Mouse (Mus musculus) mature B cell (primary cell): ENCODE data around the gene Impdh2.

Source experiments
- in situ Hi-C: fragments of 300-500 bp; cut with MboI; formaldehyde crosslinking; loops from 2 replicates; pipeline ENCODE4 v1.14.3; 2019

Impdh2 gene

DNA sequence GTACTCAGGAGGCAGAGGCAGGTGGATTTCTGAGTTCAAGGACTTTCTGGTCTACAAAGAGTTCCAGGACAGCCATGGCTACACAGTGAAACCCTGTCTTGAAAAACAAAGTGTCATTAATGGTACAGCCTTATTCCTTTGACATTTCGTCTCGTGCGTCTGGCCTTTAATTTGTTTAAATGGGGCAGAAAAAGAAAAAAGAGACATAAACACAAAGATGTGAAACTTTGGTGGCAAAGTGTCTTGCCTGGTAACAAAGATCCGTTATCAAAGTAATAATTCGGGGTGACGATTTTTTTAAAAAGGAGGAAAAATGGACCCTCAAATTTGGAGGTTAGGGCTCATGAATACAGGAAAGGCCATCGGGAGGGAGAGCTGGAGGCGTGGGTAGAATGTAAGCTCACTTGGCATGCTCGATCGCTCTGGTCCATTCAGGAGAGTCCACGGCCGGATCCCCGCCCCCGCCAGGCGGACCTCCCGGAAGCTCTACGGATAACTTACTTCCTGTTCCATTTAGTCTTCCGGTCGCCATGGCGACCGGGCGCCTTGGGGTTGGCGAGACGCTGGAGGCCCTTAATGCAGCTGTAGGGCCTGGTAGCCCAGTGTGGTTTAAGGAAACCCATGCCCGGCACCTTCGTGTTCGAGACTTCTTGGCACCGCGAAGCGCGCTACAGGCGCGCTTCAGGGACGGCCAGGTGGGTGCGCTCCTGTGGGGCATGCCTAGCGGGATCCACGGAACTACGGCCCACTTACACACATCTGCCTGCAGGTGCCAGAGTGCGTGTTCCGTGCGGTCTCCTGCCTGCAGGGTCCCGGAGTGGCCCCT, 9.5 kb downstream of the Impdh2 start, which contains the start of gene Dalrd3:
Gene Dalrd3 (plus strand): TSS at position 506 of the 826 bp plus-strand sequence.
- in situ Hi-C loops = no loop called here

DNA sequence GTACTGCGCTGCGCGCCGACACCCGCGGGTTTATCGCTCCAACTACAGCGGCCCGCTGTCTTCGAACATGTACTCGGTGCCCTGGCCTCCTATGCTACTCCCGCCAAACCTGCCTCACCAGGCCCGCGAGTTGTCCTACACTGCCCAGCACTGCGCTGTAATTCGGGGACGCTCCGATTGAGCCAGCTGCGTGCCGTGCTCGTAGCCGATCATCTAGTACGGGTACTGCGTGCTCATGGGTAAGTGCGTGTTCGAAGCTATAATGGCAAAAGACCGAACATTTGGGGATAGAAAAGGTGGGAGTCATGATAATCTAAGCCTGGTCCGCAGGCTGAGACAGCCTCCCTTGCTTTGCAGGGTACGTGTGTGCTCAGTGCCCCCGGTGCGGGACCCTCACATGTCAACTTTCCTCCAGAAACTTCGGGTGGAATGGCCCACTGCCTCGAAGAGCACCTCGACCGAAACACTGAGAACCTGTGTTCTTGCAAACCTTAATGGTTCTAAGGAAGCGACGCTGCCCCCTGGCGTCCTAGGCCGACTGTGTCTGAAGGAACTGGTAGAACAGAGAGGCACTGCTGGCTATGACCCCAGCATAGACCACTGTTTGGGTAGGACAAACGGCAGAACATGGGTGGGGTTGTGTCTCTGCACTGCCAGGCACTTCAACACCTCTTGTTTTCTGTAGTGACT, 10.3 kb downstream of the Impdh2 start:
- in situ Hi-C loops = no loop called here

DNA sequence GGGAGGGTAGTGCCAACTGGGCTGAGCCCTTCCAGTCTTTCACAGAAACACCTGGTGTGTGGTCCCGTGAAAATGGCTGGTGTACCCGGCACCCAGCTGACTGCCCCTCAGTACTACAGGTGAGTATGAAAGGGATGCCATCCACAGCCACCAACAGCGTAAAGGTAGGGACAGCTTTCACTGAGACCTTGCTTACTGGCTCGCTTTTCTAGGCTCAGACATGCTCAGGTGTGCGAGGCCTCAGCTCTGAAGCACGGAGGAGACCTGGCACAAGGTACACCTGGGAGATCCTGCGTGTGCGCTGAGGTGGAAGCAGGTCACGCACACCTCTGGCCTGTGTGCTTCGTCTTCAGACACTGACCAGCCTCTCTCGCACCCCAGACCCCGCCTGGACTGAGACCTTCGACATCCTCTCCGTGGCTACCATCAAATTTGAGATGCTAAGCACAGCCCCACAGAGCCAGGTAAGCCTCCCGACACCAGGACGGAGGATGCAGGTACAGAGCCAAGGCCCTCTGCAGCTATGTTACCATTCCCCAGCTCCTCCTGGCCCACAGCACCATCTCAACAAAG, 11.4 kb downstream of the Impdh2 start:
- in situ Hi-C loops = no loop called here

DNA sequence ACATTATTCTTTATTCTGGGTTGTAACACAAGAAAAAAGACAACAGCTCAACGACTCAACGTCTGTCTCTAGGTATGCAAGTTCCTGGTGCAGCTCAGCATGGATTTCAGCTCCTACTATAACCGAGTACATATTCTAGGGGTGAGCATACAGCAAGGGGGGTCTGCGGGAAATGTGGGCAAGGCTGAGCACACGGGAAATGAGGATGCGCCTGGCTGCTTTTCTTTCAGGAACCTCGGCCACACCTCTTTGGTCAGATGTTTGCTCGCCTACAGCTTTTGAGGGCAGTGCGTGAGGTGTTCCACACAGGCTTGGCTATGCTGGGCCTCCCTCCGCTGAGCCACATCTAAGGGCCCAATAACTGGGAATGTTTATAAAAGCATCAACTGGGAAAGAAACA, 12.2 kb downstream of the Impdh2 start:
- in situ Hi-C loops = no loop called here

DNA sequence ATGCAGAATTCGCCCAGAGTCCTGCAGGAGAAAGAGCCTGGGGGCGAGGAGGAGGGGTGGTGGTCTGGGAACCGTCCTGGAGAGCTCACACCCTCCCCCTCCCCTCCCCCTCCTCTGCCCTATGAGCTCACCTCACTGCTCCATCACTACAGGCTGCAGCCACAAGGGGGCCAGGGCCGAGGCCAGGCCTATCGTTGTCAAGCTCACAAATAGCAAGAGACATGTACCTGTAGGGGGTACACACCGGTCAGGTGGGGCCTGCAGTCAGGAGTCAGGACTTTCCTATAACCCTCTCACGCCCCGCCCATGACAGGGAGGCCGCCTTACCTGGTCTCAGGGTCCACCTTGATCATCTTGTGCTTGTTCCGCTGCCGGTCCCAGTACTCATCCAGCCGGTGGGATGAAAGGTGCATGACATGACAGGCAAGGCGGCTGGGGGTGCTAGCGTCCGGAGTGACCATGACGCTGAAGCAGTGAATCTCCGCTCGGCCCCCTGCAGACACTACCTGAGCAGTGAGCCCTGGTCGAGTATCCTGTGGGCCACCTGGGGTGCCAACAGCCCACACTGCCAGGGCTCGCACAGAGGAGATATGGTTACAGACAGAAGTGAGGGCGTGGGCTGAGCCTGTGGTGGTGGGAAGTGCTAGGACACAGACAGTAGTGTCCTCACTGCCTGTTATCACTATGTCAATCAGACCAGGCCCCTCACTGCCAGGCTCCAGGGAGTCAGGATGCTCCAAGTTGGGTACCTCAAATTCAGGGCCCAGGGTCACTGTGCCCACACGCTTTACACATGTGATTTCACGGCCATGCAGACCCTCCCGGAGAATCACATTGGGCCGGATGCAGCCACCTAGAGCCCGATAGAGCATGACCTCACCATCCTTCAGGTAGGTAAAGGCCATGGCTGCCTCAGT, 13.9 kb downstream of the Impdh2 start:
- in situ Hi-C loops = no loop called here

DNA sequence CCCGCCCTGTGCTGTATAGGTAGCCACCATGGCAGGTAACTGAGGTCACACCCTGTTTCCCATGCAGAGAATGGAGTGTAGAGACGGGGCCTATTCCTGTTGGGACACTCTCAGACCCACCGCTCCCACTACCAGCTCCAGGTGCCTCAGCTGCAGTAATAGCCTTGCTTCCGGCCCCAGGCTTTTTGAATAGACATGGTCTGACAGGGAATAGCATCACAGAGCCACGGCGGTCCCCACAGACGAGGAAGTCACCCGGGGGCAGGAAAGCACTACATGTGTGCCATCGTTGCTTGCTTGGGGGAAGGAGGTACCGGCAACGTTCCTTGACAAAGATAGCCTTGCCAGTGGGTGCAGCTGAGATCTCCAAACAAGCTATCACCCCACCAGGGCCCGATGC, 14.8 kb downstream of the Impdh2 start:
- in situ Hi-C loops = no loop called here

DNA sequence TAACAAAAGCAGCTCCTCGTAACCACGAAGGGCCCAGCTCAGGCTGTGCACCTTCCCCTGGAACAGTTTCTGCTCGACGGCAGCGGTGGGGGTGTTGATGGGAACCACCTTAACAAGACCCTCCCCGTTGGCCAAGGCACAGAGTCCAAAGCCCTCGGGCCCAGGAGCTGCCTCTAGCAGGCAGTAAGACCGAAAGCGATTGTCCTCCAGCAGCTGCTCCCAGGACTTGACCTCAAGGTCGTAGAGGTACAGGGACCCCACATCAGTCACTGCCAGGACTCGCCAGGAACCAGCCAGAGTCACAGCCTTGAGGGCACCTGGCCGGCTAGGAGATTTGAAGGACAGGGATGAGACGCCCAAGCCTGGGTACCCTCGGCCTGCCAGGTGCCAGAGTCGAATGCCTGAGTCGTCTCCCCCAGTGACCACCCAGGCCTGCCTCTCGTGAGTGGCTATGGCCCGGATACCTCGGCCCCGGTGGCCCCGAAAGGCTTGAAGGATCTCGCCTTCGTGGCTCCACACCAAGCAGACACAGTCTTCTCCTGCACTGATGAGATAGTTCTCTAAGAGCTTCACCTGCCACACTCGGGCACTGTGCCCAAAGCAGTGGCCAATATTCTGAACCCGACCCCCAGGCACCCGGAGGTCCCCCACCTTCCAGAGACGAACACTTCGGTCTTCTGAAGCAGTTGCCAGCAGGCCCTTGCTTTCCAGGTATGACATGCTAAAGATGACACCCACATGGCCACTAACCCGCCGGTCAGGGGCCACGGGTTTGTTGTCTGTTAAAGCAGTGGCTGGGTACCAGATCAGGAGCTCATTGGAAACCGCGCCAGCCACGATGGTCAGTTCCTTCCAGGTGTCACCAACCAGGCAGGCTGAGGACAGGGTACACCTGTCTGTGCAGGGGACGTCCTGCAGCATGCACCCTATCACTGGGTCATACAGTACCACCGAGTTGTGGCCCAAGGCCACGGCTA, 15.5 kb downstream of the Impdh2 start:
- in situ Hi-C loops = no loop called here

DNA sequence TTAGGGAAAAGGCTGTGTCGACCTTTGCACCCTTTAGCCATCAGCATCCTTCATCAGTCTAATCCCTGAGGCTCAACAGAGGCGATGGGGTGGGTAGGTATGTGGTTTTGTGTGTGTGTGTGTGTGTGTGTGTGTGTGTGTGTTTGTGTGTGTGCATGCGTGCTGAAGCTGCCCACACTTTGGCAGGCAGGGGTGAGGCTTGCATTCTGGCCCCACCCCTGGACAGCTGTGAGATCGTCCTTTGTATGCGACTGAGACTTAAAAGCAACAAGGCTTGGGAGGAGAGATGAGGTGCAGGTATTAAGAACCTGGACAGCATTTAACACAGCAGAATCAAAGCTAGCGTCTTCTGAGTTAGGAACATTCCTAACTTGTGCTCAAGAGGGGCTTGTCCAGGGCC, 16.9 kb downstream of the Impdh2 start:
- in situ Hi-C loops = no loop called here

DNA sequence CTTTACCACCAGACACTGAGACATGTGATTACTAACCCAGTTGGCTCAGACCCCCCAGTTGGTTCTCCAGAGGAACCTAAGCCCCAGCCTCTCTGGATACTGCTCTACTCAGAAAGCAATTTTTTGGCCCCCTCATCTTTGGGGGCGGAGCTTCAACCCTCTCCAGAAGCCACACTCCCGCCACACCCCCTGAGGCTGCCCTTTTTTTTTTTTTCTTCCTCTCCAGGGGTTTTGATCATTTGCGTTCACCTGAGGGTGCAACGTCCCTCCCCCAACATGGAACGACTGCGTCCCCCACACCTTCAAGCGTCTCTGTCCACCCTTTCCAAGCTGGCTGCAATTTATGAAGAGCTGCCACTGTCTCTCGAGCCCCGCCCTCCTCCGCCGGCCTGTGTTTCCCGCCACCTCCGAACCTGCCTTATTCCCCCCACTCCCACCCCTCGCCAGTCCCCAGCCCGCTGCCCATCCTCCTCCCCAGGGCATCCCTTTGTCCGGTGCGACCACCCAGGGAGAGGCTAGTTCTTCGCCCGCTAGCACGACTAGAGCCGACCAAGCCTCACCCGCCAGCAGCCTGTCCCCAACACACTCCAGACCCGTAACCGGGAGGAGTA, 18.0 kb downstream of the Impdh2 start:
- in situ Hi-C loops = no loop called here

DNA sequence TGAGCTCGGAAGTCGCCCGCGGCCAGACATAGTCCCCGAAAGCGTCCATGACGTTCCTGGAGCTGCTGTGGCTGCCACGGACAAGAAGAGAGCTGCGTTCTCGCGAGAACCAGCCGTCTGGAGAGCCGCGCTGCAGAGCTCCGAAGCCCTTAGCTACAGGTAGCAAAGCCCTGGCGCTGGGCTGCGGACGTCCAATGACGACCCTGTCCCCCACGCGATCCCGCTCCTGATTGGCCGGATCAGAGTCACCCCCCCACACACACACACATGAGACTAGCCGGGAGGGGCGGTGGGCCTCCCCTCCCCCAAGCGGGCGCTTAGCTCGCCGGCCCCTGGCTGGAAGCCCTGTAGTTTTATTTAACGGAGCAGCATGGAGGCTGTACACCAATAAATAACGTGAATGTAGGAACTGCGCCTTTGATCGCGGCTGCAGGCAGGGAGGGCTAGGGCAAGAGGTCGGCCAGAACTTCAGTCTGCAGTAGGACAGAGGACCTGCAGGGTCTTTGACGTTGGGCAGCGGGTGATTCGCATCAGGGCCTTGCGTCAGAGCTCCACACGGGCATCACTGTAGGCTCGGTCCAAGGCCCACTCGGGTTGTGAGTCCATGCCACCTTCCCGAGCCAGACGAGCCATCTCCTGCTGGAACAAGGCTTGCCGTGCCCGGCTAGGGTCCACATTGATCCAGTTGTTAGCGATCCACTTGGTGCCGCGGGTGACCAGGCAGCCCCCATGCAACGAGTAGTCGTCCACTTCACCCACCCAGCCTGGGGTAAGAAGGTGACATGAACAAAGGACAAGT, 18.7 kb downstream of the Impdh2 start, which contains the start of gene Wdr6:
Gene Wdr6 (minus strand): TSS at position 195 of the 799 bp plus-strand sequence.
- in situ Hi-C loops = no loop called here

DNA sequence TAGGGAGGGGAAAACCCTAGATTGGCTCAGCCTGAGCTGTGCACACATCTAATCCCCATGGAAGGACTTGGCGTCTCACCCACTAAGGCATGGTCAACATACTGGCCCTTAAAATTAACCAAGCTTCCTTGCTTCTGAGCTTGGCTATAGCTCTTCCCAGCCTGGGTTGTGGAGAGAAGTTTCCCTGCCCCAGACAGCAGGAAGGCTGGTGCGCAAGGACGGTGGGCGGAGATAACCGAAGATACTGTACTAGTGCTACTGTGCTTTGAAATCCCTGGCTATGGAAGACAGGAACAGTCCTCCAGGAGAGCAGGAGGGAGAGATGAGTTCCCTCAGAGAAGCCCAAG, 19.2 kb downstream of the Impdh2 start:
- in situ Hi-C loops = no loop called here

DNA sequence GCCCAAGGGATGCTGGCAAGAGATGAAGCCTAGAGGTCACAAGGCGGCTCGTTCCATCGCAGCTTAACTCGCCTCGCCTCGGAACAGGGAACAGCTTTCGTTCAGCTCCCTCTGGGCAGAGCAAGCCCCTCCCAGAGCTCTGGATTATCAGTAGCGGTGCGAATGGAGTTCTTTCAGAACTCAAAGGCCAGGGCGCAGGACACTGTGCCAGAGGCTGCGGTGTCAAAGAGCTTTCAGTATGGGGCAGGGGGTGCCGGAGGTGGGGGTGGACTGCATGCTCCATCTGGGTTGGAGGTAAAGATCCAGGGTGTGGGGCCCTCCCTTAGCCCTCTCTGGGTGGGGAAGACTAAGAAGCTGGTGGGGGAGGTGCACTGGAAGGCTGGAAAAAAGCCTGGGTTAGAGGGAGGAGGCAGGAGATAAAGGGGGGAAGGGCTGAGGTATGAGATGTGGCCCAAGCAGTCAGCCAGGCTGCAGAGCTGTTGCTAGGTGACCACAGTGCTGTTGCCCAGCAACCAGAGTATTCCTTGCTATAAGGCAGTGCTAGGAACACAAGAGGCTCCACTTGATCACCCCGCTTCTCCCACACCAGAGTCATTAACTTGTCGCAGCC, 27.6 kb downstream of the Impdh2 start:
- in situ Hi-C loops = no loop called here

DNA sequence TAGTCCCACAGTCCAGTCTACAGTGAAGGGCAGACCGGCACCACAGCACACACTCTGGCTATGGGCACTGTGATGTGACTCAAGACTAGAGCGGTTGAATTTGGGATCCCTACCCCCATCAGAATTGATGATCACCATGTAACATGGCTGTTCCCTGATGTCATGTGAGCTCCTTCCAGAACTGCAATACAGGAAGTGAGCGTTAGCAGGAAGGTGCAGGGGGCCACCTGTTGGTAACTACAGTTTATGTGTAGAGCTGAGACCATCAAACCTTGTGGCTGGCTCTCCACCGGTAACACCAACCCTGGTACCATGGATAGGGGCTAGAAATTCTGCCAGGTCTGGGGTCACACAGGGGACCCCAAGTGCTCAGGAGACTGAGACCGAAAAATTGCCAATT, 29.1 kb downstream of the Impdh2 start:
- in situ Hi-C loops = no loop called here

DNA sequence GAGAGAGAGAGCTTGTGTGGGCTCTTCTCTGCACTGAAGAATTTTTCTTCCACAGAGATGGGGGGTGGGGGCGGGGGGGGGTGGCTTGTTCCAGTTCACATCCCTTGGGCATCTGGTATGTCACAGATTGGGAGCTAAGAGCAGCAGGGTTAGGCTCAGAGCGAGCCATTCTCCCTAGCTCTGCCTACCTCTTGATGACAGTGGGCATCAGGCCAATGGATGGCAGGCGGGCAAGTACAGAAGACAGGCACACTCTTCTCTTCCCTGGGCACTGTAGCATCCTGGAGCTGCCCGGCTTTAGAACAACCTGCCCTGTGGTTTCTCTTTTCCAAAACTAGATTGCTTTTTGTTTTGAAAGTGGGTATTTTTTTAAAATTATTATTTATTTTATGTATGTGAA, 31.4 kb downstream of the Impdh2 start:
- in situ Hi-C loops = no loop called here

DNA sequence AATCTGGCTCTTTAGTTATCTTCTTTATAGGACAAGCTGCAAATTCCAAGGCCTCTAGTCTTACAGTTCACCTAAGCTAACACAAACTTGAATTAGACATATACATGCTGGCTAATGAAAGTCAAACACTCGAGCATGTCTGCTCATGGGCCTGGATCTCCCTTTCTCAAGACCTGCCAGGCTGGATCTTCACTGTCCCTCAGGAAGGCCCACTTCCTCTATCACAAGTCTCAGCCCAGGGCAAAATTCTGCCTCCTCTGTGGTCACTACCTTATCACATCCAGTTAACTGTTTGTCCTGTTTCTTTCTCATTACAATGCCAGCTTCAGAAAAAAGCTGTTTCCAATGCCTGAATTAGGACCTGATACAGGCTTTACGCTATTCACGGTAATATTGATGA, 34.3 kb downstream of the Impdh2 start:
- in situ Hi-C loops = no loop called here

DNA sequence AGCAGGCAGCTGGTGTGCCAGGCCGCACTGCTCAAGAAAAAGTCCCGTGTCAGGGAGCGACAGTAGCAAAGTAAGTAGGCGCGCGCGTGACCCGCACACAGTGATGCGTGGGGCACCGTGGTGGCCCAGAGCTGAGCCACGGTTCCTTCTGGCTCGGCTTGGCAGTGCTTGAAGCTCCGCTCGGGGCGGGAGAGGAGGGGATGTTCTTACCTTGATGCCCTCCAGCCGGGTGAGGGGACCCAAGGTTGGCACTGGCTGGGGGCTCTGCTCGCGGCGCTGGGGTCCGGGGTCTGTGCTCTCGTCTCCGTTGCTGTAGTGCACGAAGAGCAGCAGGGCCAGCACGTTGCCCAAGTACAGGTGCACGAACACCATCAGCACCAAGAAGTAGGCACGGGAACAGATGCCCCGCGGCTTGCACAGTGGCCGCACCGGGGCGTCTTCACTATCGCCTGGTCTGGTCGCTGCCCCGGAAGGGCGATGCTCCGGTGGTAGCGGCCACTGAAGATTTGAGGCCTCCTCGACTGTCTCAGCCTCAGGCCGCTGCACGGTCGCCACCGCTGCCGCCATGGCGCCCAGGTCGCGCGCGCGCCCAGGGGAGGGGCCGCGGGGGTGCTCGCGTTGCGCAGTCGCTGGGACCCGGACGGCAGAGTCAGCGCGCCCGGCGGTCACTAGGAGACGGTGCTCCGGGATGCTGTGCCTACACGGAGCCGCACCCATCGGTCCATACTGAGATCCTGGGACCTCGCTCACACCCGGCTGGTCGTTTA, 37.1 kb downstream of the Impdh2 start, which contains the start of gene P4htm:
Gene P4htm (minus strand): TSS at position 670 of the 767 bp plus-strand sequence.
- in situ Hi-C loops = no loop called here

DNA sequence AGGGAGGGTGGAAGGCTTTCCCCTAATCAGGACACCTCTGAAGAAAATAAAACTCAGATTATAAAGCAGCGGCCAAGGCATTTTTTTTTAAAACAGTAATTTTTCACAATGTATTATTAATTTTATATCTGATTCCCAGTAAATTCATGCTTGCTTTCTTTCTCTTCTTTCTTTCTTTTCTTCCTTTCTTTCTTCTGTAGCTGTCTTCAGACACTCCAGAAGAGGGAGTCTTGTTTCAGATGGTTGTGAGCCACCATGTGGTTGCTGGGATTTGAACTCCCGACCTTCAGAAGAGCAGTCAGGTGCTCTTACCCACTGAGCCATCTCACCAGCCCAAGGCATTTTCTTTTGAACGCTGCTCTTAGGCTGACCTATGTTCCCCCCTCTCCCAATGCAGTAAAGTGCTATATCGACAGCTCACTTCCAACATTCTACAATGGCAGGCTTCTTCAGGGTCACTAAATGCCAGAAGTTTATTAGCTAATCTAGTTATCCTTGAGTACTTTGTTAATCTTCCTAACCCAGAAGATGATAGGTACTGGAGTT, 39.0 kb downstream of the Impdh2 start:
- in situ Hi-C loops = no loop called here

DNA sequence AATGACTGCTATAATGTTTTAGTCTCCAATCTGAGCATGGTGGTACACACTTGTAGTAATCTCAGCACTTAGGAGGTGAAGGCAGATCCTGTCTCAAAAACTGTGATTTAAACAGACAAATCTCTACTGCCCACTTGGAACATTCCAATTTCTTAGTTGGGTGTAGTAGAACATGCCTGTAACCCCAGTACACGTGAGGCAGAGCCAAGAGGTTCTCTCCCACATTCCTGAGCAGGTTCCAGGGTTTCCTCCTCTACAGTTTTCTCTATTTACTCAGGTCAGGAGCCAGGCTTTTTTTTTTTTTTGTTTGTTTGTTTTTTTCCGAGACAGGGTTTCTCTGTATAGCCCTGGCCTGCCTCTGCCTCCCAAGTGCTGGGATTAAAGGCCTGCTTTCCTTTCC, 39.9 kb downstream of the Impdh2 start:
- in situ Hi-C loops = no loop called here
